Mouse (Mus musculus) neutrophil, adult 5-6 weeks (primary cell): ENCODE data around the gene Stk38l. TPM values are rescaled to one million over a fixed set of nuclear protein-coding genes. Genes with fewer than 3 reads are reported as not detected.

ENCODE experiments used
- ATAC-seq: fragments of 151-379, 151-347 bp; 2 replicates; pipeline ENCODE4 v1.8.0; 2017; ENCODE audit warnings: mild to moderate bottlenecking, moderate TSS enrichment; ENCODE audit not compliant: insufficient number of reproducible peaks, poor library complexity, low FRiP score, severe bottlenecking; ENCODE audit errors: extremely low read depth
- total RNA-seq: library from RNA; stranded (forward); fragments of 200-1000 nt; gene quantifications from 2 replicates; pipeline ENCODE4 v1.2.3, GENCODE M21; 2017

The Stk38l gene
- total RNA-seq, 1 experiment from 2014 or later = 13.4 TPM

GRCm38 (mm10) chr6:146824727-146825486, 100.1 kb downstream of the Stk38l start:
- peak; percentile 64; the same call in 1 of the 2 replicates for ATAC-seq

DNA sequence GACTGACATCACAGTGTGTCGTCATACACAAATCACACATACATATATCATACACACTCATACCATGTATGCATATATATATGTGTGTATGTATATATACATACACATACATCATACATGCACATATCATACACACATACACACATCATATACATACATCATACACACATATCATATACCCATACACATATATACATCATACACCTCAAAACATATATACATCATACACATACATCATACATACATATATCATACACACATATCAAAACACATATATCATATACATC, 100.6 kb downstream of the Stk38l start:
- ATAC-seq = no peak

Other genes starting within 250 kb of the Stk38l start
- 123 and 128 TPM in 2 replicates for gene Itpr2, start 222.8 kb upstream of the Stk38l start, total RNA-seq
- 183 and 186 TPM in 2 replicates for gene Fgfr1op2, start 147.8 kb upstream of the Stk38l start, total RNA-seq
- gene Ints13, start 147.2 kb upstream of the Stk38l start, total RNA-seq = 95.9 and 100 TPM in 2 replicates
- 49.5 and 51.7 TPM in 2 replicates for gene Med21, start 82.4 kb upstream of the Stk38l start, total RNA-seq
- gene Tm7sf3, start 82.2 kb upstream of the Stk38l start, total RNA-seq = 9.3 and 9.6 TPM in 2 replicates
- gene Arntl2, start 71.1 kb downstream of the Stk38l start, total RNA-seq = 0.93 TPM in 1 of 2 replicates, not detected in the other
- gene Smco2, start 125.1 kb downstream of the Stk38l start, total RNA-seq = not detected in 2 replicates
- 4.5 and 4.9 TPM in 2 replicates for gene Ppfibp1, start 163.5 kb downstream of the Stk38l start, total RNA-seq
- gene 1700034J05Rik, start 229.4 kb downstream of the Stk38l start, total RNA-seq = not detected in 2 replicates